Mouse (Mus musculus): Measurements from ENCODE around the gene Grin2c.

The Grin2c gene

DNA sequence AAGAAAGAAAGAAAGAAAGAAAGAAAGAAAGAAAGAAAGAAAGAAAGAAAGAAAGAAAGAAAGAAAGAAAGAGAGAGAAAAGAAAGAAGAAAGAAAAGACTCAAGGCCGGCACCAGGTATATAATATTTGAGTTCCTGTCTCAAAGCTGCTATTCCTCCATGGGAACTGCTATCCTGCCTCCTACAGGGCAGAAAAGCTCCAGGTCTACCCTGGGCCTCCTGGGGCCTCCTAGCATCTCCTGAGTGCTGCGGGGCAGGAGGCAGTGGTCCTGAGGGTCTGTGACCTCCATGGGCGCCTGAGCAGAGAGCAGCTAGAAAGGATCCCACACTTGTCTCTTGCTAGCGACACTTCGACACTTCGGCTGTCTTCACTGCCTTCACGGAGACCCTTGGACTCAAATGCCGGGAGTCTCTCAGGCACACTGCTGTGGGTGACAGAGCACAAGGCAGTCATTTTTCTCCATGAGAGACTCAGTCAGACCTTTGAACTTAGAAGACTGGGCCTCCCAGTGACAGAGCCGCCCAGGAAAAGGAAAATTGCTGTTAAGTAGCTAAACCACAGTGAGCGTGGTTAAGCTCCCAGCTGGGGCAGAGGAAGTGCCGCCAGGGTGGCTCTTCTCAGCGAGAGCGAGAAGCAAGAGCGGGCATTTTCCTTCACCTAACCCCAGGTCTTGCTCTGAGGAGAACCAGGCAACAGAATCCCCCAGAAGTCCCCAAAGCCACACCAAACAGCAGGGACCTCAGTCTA is 35.7 kb downstream of the Grin2c start:
- no peak for DNase-seq (ENCODE audit: low read depth, low spot score)

DNA sequence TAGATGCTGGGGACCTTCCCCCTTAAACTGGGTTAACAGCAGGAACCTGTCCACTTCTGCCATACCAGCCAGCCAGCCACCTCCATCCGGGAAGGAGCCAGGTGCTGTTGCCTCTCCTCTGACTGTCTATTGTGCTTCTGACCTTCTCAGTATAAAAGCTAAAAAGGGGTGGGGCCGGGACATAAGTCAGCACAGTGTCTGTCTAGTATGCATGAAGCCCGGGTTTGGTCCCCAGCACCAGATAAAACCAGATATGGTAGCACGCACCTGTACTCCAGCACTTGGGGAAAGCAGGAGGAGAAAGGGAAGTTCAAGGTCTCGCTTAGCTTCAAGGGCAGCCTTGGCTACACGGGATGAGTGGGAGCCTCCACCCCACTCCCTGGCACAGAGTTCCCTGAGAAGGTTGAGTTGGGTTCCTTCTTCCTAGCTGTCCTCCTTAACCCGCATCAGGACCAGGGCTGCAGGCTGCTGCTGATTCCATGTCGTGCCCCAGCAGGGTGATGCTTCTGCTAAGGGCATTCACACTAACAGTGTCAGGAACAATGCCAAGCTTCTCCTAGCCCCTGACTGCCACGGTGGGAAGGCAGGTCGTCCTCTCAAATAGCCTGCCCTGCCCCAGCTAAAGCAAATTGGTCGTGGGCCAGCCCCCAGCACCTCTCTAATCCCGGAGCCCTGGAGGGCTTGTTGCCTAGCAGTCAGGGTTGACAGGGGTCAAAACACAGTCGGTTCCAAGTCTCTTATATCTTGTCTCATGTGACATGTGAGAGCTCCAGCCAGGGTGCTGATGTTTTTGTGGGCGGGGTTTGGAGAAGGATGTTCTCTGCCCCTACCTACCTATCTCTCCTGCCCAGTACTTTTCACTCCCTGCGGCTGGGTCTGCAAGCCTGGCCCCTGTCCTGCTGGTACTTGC is 37.8 kb downstream of the Grin2c start:
- DNase-seq (ENCODE audit: low read depth, low spot score), result no peak

DNA sequence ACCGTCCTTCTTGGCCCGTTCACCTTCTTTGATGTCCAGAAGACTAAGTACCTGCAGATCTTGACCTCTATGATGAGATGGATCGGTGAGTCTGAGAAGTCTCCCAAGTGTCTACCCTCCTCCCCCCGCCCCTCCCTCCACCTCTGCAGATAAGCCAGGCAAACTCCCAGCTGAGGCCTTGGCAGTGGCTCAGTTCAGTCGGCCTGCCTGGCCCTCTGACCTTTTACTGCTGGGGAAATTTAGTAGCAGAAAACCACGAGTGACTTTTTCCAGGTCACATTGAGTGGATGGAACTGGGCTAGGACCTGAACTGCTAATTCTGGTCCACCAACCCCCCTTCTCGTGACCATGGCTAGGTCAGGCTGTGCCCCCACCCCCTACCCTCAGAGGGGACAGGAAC is 38.6 kb downstream of the Grin2c start:
- DNase-seq (ENCODE audit: low read depth, low spot score), result no peak

DNA sequence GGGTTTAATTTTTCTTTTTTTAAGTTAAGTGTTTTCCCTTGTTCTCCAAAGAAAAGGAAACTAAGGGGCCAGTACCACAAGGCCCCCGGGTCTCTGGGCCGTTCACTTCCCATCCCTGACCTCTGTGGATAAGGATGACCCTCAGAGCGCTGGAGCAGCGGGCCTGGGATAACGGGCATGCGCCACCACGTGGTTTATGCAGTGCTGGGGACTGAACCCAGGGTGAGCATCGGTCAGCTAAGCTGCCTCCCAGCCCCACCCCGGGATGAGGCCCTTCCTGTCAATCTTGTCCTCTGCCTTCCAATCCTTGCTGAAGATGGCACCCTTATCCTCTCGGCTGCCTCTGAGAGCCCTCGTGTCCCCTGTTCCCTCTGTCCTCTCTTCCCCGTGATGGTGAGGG is 39.4 kb downstream of the Grin2c start:
- DNase-seq (ENCODE audit: low read depth, low spot score), result no peak

DNA sequence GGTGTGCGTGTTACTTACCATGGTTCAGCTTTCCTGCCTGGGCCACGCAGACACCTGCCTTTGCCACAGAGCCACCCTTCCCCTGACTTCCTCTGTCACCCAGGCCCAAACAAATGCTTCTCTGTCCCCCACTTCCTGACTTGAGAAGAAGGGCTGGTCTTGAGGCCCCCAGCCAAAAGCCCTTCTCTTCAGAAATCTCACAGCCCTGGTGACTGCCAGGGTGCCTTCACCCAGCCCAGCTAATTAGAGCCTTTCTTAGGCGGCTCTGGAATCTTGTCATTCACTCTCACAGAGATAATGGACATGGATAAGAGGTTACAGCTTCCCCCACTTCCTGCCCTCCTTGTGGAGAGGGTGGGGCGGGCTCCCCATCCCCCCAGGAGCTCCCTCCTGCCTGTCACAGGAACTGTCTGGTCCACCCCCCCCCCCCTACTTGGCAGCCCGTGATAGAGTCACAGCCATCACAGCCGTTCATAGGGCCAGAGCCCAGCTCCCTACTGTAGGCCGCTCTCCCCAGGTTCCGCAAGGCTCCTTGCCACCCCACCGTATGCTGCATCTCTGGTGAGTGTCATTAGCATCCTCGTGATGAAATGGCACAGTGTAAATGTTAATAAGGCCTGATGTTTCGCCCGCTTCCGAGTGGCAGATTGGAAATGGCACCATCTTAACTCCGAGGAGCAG is 40.1 kb downstream of the Grin2c start:
- no peak for DNase-seq (ENCODE audit: low read depth, low spot score)

DNA sequence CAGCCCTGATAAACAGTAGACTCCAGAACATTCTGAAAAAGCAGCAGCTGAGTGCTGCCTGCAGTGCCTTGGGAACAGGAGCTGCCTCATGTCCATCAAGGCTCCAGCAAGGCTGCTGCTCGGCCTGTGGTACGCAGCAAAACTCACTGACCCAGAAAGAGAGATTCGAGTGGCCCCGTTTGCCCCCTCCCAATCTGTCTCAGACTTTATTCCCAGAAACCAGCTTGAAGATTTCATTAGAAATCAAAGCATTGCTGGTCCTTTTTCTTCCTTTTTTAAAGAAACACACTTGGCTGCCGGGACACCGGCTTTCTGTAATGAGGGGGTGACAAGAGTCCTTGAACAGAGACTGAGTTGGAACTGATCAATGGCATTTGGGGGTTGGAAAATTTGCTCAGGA is 41.7 kb downstream of the Grin2c start:
- DNase-seq (ENCODE audit: low read depth, low spot score), result no peak

DNA sequence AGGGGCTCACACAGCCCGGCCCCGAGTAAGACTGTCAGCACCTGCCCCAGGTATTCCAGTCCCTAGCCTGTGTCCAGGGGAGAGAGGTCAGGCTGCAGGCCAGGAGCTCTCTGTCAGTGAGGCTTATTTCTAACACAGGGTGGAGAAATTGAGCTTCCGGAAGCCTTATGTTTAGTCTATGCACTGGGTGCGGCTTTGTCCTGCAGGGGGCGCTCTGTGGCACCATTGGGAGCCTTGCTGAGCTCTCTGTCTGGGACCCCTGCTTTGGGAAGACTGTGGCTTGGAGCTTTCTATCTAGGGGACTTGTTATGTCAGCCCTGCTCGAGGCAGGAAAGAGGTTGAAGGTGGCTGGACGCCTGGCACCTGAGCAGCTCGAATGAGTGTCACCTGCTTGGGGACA is 42.2 kb downstream of the Grin2c start:
- DNase-seq (ENCODE audit: low read depth, low spot score), result peak; percentile 20

DNA sequence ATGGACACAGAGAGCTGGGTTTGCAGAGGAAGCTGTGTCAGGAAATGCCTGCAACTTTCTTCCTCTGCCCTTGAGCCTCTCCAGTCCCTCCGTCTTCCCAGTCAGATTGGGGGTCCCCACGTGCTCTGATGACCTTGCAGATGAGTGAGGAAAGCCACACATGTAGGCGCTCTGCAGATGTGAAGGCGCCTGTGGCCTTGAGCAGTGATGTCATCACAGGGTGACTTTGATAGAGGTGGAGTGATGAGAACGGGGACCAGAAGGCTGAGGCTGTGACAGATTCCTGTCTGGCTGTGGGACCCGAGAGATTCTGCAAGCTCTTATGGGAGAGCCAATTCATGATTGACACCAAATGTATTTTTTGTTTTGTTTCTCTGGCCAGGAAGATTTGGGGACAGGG is 43.2 kb downstream of the Grin2c start:
- DNase-seq (ENCODE audit: low read depth, low spot score), result no peak

DNA sequence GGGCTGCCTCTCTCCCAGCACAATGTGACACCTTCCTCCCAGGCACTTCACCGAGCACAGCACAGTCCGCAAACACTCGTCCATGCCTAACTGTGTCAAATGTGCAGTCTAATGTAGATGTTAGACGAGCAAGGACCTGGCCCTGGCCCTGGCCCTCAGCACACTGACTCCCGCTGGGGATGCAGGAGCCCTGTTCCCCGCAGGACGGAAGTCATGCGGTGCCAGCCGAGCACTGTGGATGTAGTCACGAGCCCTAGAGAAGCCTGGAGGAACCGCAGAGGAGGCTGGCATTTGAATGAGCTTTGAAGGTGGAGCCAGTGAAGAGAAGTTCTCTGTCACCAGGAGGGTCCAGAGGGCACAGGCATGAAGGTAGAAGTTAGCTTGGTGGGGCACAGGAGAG is 43.6 kb downstream of the Grin2c start:
- DNase-seq (ENCODE audit: low read depth, low spot score), result no peak

DNA sequence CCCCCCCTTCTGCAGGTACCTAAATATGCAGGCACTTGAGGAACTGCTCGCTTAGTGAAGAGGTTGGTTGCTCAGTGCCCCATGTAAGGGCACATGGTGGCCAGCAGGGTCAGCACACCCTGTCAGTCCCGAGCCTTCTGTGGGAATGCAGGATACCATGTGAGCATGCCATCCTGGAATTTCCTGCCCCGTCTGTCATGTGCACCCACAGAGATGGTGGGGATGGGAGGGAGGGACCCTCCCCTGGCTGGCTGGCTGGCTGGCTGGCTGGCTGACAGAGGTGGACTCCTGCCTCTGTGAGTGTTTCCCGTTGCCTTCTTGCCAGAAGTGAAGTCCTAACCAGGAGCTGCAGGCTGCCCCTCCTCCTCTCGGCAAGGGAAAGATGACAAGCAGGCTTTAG is 44.5 kb downstream of the Grin2c start:
- peak; percentile 12 for DNase-seq (ENCODE audit: low read depth, low spot score)

DNA sequence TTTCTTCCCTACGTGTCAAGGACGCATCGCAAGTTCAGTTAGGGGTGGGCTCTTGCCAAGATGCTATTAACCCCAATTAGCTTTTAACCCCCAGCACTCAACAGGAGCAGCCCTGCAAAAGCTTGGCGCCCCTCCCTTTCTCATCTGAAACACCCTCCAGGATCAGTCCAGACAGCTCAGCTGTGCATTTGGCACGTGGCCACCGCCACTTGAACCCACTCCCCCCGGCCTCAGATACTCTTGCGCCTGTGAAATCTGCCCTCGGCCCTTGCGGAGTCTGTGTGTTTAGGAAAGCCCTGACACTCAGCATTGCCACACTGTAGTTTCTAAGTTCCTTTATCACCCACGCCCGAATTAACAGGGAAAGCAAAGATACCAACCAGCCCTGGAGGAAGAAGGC is 45.0 kb downstream of the Grin2c start:
- no peak for DNase-seq (ENCODE audit: low read depth, low spot score)

DNA sequence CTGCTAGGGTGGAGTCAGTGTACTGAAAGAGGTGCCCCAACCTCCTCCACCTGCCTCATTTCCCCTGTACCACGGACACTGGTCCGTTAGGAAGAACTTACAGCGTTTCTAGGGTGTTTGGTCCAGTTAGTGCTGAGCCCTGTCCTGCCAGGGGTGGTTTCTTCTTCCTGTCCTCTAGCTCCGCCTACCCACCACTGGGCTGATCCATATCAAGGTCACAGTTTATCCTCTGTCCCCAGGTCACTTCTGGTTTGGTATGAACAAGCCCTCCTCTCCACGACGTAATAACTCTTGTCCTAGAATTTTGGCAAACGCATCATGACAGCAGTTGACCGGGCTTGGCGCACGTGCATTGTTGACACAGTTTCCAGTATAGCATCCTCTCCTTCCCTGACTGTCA is 47.4 kb downstream of the Grin2c start:
- DNase-seq (ENCODE audit: low read depth, low spot score), result no peak

DNA sequence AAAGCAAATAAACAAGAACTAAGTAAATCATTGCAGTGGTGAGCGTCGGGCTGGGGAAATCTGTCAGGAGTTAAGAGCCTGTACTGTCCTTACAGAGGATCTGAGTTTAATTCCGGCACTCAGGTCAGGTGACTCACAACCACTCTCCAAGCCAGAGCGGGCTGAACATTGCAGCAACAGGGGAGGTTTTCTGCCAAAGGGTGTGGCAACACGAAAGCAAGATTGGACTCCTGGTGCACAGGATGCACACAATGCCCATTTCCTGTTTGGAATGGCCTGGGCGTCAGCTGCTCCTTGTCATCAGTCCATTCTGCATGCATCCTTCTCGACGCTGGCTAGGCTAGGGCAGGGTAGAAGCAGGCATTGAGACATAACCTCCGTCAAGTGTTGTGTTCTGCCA is 47.8 kb downstream of the Grin2c start:
- peak; percentile 82 for DNase-seq (ENCODE audit: low read depth, low spot score)

DNA sequence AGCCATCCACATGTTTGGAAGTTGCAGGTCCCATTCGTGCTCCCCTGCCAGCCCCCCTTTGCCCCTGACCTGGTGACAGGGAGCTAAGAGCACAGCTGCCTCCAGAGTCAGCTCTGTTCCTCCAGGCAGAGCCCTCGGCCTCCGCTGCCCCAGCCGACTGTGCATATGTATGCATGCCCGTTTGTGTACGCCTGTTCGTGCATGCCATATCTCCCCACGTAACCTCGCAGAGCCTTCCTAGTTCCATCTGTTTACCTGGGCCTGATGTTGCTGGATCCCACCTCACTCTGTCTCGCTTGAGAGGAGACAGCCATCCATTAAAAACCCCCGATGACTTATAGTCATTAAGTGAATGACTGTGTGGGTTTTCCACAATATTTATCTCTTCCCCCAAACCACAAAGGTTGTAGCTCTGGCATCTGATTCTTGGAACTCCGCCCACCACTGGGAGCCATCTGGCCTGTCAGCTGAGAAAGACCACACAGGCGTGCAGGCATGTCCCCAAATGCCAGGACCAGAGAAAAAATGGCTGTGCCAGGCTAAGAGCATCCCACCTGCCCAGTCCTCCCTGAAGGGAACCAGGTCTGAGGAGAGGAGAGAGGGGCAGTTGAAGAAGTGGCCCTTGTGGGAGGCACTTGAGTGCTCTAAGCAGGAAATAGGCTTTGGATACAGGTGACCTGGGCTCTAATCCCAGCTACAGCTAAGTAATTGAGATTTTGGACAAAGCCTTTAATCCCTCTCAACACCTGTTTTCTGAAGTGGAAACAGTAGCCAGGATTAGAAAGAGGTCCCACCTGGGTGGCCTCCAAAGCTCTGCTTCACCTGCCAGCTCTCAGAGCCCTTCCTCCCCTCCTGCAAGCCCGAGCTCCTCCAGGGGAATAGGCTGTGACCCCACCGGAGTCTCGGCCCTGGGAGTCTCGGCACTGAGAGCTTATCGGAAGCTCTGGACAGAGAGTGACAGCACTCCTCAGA is 49.3 kb downstream of the Grin2c start:
- peak; percentile 41 for DNase-seq (ENCODE audit: low read depth, low spot score)

DNA sequence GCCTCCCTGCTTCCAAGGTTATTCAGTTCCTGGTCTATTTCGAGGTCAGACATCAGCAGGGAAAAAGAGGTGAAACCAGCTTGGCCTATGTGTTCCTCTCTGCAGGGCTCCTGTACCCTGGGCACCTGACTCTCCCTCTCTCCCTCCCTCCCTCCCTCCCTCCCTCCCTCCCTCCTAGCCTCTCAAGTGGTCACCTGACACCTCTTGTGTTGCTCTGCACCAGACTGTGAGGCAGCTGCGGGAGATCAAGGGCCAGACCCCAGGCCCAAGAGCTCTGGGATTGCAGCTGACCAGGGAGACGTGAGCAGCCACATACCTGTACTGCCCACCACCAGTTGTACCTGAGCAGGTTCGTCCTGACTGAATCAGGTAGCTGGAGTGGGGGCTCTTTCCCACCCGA is 51.9 kb downstream of the Grin2c start:
- DNase-seq (ENCODE audit: low read depth, low spot score), result no peak

DNA sequence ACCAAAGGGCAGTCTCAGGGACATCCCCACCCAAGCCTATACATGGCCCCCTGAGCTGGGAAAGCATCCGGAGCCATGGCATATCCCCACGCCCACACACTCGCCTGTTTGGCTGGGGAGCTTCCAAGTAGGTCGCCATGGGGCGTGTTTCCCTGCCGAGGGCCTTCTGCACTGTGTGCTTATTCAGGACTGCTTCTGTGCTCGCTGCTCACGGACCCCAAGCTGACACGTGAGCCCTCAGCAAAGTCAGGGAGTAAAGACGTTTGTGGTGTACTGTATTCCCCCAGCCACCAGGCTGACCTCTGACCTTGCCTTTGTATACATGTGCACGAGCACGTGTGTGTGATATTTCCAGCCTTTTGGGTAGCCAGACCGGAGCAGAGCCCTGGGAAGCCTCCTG is 54.9 kb downstream of the Grin2c start:
- DNase-seq (ENCODE audit: low read depth, low spot score), result no peak

DNA sequence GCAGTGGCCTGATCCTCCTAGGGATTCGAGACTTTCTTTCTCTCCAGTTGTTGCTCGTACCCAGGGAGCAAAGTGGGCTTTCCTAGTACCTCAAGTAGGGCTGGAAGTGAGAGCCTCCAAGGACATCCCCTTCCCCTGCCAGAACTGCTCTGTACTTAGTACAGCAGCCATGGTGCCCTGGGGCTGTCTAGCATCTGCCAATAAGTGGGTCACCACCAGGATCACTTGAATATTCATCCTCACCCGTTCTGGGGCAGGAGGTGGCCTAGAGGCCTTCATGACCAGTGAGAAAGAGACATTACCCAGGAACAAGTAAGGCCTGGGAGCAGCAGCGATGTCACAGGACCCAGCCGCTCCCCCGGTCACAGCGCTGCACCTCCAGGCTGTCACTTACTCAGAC is 57.1 kb downstream of the Grin2c start:
- no peak for DNase-seq (ENCODE audit: low read depth, low spot score)

DNA sequence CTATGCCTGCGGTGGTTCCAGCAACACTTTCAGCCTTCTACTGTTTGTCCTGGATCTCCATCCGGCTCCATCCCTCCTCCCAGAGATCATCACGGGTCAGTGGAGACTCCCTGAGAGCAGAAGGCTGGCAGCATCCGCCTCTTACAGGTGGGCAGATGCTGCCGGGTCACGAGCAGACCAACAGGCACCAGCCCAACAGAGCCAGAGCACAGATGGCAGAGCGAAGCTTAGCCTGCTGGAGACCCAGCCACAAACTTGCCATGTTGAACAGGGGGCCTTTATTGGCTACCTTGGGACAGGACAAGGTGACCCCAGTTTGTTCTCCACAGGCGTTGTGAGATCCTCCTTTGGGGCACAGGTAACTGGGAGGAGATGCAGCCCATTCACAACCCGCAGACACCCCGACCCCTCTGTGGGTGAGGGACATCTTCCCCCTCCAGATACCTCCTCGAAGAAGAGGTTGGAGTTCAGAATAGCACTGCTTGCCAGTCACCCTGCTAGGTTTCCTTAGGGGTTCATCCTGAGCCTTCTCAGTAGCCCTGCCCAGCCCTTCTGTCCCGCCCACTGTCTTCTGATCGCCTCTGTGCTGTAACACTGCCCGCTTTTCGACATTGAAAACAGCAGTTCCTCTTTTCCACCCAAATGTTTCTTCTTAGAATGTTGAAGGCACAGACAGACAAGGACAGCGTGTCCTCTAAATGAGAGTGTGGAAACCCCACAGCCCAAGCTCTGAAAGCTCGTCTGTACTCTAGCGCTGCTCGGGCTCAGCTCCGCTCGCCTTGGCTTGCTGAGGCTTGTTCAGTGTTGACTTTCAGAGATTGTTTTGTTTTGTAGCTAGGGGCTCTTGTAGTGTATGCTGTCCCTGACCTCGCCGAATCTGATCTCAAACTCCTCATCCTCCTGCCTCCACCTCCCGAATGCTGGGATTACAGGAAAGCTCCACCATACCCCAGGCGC is 58.0 kb downstream of the Grin2c start:
- no peak for DNase-seq (ENCODE audit: low read depth, low spot score)

DNA sequence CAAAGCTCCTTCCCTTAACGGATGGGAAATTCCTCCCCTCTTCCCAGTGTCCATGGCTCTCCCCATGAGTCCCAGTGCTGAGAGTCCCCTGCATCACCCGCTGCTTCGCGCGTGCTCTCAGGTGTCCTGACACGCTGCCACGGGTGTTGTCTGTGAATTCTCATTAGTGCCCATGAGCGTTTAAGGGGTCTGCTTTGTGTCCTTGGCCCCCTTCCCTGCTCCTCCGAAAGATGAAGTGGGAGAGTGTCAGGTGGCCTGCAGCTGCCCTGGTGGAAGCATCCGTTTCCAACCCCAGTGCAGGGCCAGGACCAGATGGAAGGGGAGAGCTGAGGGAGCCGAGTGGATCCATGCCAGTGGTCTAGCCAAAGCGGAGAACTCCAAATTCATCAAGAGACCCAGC is 58.9 kb downstream of the Grin2c start:
- no peak for DNase-seq (ENCODE audit: low read depth, low spot score)

DNA sequence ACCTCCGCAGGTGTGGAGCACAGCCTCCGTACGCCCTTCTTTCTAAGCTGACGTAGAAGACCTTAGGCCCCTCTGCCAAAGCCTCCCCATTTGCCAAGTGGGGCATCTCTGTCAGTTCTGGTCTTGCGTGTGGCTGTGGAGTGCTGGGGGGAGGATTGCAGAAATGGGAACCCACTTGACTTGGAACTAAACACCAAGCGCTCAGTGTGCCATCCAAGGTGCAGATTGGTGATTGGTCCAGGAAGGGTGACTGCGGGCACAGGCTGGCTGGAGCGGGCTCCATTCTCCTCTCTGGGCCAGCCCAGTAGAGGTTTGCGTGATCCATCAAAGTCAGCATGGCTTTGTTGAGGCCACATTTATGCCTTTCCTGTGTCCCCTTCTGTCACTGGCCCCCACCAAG is 64.3 kb downstream of the Grin2c start:
- DNase-seq (ENCODE audit: low read depth, low spot score), result no peak

Measured in 3T3-L1 (cell line).